Mouse (Mus musculus): ENCODE results near the gene Dph3. TPM values are rescaled to one million over a fixed set of nuclear protein-coding genes. Genes with fewer than 3 reads are reported as not detected.
A peak's percentile ranks its signal among the peaks of the same experiment; 100 is the strongest.
"Not testable (repeated sequence)": the region's sequence is repeated elsewhere in the genome, so short reads cannot be mapped to it uniquely, and the experiment has no call there.

Gene Dph3
- 72.7 and 78.0 TPM in 2 replicates for polyA plus RNA-seq (2016; fragmentation: Nextera tagmentation; extraction: Ambion mirVana)

GRCm38 (mm10) chr14:32085486-32086201 lies at the start of gene Dph3:
TSS of gene Dph3 (minus strand) at chr14:32085729.
- Histone ChIP-seq H3K4me3 (peak within 1 kb of the TSS; percentile 55), H3K36me3 (peaks cover 24% of the 10 kb centered on the region), H3K4me1 (peaks cover 16% of the 10 kb centered on the region), H3K27me3 (replicated peaks) (no peaks in the 10 kb centered on the region), H3K27ac (no peak within 1 kb of the TSS), H3K9ac (peak within 1 kb of the TSS; percentile 65), H3K9me3 (no peaks in the 10 kb centered on the region), H3K4me2 (replicated peaks) (peak within 1 kb of the TSS; percentile 73)
- WGBS: under 1% methylated on average over 43 of the region's 43 CpGs
- ATAC-seq (ENCODE audit: low FRiP score, low read depth): peak; percentile 97

GRCm38 (mm10) chr14:32134293-32134692 lies 48.8 kb upstream of the Dph3 start:
- Histone ChIP-seq H3K4me3 (no peak overlapping the region), H3K27me3 (replicated peaks) (no peaks in the 10 kb centered on the region), H3K36me3 (no peaks in the 10 kb centered on the region), H3K4me2 (replicated peaks) (no peak overlapping the region), H3K9me3 (no peaks in the 10 kb centered on the region), H3K9ac (no peak overlapping the region), H3K27ac (no peak overlapping the region), H3K4me1 (no peaks in the 10 kb centered on the region)
- ATAC-seq (ENCODE audit: low FRiP score, low read depth): no peak
- WGBS: 86% methylated on average over 2 of the region's 2 CpGs

GRCm38 (mm10) chr14:32131836-32132235 lies 46.3 kb upstream of the Dph3 start:
- no peaks in the 10 kb centered on the region for H3K4me1 ChIP-seq
- no peak overlapping the region for H3K4me3 ChIP-seq
- no peaks in the 10 kb centered on the region for H3K36me3 ChIP-seq
- no peak overlapping the region for H3K4me2 ChIP-seq (replicated peaks)
- H3K9me3 ChIP-seq: no peaks in the 10 kb centered on the region
- H3K27ac ChIP-seq: no peak overlapping the region
- no peak for ATAC-seq (ENCODE audit: low FRiP score, low read depth)
- no peak overlapping the region for H3K9ac ChIP-seq
- WGBS: 90% methylated on average over 4 of the region's 4 CpGs
- no peaks in the 10 kb centered on the region for H3K27me3 ChIP-seq (replicated peaks)

GRCm38 (mm10) chr14:32128409-32128808 lies 42.9 kb upstream of the Dph3 start:
- Histone ChIP-seq H3K4me1 (no peaks in the 10 kb centered on the region), H3K4me2 (replicated peaks) (no peak overlapping the region), H3K9me3 (no peaks in the 10 kb centered on the region), H3K9ac (no peak overlapping the region), H3K36me3 (no peaks in the 10 kb centered on the region), H3K27me3 (replicated peaks) (no peaks in the 10 kb centered on the region), H3K4me3 (no peak overlapping the region), H3K27ac (no peak overlapping the region)
- 85% methylated on average over 5 of the region's 5 CpGs for WGBS
- ATAC-seq (ENCODE audit: low FRiP score, low read depth): no peak

- H3K4me2 ChIP-seq (replicated peaks); H3K9ac ChIP-seq; H3K27me3 ChIP-seq (replicated peaks); H3K27ac ChIP-seq; H3K9me3 ChIP-seq; H3K36me3 ChIP-seq; H3K4me3 ChIP-seq; H3K4me1 ChIP-seq; ATAC-seq (ENCODE audit: low FRiP score, low read depth): not testable (repeated sequence)
- WGBS: 85% methylated on average over 5 of the region's 5 CpGs
These were observed 39.7 kb upstream of the Dph3 start for GRCm38 (mm10) chr14:32125256-32125655.

- Histone ChIP-seq H3K9ac (no peak overlapping the region), H3K4me3 (no peak overlapping the region), H3K27ac (no peak overlapping the region), H3K36me3 (no peaks in the 10 kb centered on the region), H3K4me2 (replicated peaks) (no peak overlapping the region), H3K4me1 (no peaks in the 10 kb centered on the region), H3K27me3 (replicated peaks) (no peaks in the 10 kb centered on the region), H3K9me3 (no peaks in the 10 kb centered on the region)
- ATAC-seq (ENCODE audit: low FRiP score, low read depth): no peak
- WGBS: 74% methylated on average over 3 of the region's 3 CpGs
These were observed 38.7 kb upstream of the Dph3 start for GRCm38 (mm10) chr14:32124261-32124660.

GRCm38 (mm10) chr14:32121920-32122315 lies 36.4 kb upstream of the Dph3 start:
- Histone ChIP-seq H3K9me3 (no peaks in the 10 kb centered on the region), H3K27ac (no peak overlapping the region), H3K36me3 (no peaks in the 10 kb centered on the region), H3K27me3 (replicated peaks) (no peaks in the 10 kb centered on the region), H3K4me3 (no peak overlapping the region), H3K4me1 (no peaks in the 10 kb centered on the region), H3K9ac (no peak overlapping the region), H3K4me2 (replicated peaks) (no peak overlapping the region)
- no peak for ATAC-seq (ENCODE audit: low FRiP score, low read depth)
- WGBS: 57% methylated on average over 2 of the region's 2 CpGs

GRCm38 (mm10) chr14:32120940-32121919 lies 35.7 kb upstream of the Dph3 start:
- Histone ChIP-seq H3K4me2 (replicated peaks) (no peak overlapping the region), H3K4me1 (no peaks in the 10 kb centered on the region), H3K36me3 (no peaks in the 10 kb centered on the region), H3K9ac (no peak overlapping the region), H3K4me3 (no peak overlapping the region), H3K27ac (no peak overlapping the region), H3K27me3 (replicated peaks) (no peaks in the 10 kb centered on the region), H3K9me3 (no peaks in the 10 kb centered on the region)
- WGBS: 64% methylated on average over 11 of the region's 11 CpGs
- no peak for ATAC-seq (ENCODE audit: low FRiP score, low read depth)

- H3K4me3 ChIP-seq; H3K4me2 ChIP-seq (replicated peaks); H3K36me3 ChIP-seq; H3K4me1 ChIP-seq; H3K27ac ChIP-seq; H3K9ac ChIP-seq; H3K9me3 ChIP-seq; H3K27me3 ChIP-seq (replicated peaks); ATAC-seq (ENCODE audit: low FRiP score, low read depth): not testable (repeated sequence)
- WGBS: 92% methylated on average over 10 of the region's 10 CpGs
These were observed 26.6 kb upstream of the Dph3 start for GRCm38 (mm10) chr14:32112124-32112523.

- 95% methylated on average over 4 of the region's 4 CpGs for WGBS
- Histone ChIP-seq H3K4me1 (no peaks in the 10 kb centered on the region), H3K4me2 (replicated peaks) (no peak overlapping the region), H3K27ac (no peak overlapping the region), H3K9me3 (no peaks in the 10 kb centered on the region), H3K27me3 (replicated peaks) (no peaks in the 10 kb centered on the region), H3K4me3 (no peak overlapping the region), H3K36me3 (peaks cover 7% of the 10 kb centered on the region; the same call in 1 of the 2 replicates), H3K9ac (no peak overlapping the region)
- ATAC-seq (ENCODE audit: low FRiP score, low read depth): no peak
These were observed 21.4 kb upstream of the Dph3 start for GRCm38 (mm10) chr14:32106911-32107310.

- H3K9ac ChIP-seq: no peak overlapping the region
These were observed 20.1 kb upstream of the Dph3 start for GRCm38 (mm10) chr14:32105663-32106062.

GRCm38 (mm10) chr14:32103556-32103955 lies 18.0 kb upstream of the Dph3 start:
- ATAC-seq (ENCODE audit: low FRiP score, low read depth): no peak
- Histone ChIP-seq H3K36me3 (peaks cover 31% of the 10 kb centered on the region), H3K9me3 (no peaks in the 10 kb centered on the region), H3K4me1 (no peaks in the 10 kb centered on the region), H3K27me3 (replicated peaks) (no peaks in the 10 kb centered on the region), H3K9ac (no peak overlapping the region), H3K27ac (no peak overlapping the region), H3K4me3 (no peak overlapping the region), H3K4me2 (replicated peaks) (no peak overlapping the region)
- 86% methylated on average over 4 of the region's 4 CpGs for WGBS

More at GRCm38 (mm10) chr14:32105663-32106062, 20.1 kb upstream of the Dph3 start:
- Histone ChIP-seq H3K27ac (no peak overlapping the region), H3K4me2 (replicated peaks) (no peak overlapping the region), H3K27me3 (replicated peaks) (no peaks in the 10 kb centered on the region), H3K4me1 (no peaks in the 10 kb centered on the region), H3K4me3 (no peak overlapping the region), H3K9me3 (no peaks in the 10 kb centered on the region), H3K36me3 (peaks cover 10% of the 10 kb centered on the region; the same call in 1 of the 2 replicates)
- no peak for ATAC-seq (ENCODE audit: low FRiP score, low read depth)
- 71% methylated on average over 7 of the region's 7 CpGs for WGBS

Measured in neural tube, embryonic 12.5 days (tissue).